In the genomic region with DNA sequence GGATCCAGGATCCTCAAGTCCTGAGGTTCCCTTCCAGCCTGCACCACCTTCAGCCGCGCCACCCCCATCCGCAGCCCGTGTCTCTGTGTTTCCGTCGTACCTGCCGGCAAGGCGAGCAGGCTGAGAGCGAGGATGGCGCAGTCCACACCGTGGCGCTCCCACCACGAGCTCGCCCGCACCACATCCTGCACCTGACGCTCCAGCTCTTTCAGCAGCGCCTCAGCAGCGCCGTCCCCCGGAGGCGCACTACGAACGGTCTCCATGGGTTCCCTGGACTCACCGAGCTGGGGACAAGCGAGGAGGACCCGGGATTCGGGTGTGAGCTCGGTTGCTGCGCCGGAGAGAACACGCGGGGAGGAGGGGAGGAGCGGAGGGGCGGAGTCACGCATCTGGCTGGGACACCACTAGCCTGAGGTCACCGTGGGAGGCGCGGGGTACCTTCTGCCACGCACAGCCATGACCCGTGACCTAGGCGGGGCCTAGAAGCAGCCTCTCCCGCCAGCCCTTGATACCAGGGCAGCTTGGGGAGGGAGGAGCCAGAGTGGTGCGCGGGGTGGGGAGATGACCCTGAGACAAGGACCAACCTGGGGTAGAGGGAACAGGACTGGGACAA, we compare ENCODE assay signal across 8 mouse cellular contexts. TPM values are rescaled to one million over a fixed set of nuclear protein-coding genes. Genes with fewer than 3 reads are reported as not detected.
DNase-seq lines count a peak whose midpoint lies in the region; ATAC-seq lines count a peak whose summit lies in the region.

A gene (minus strand): TSS at position 450 of the 613 bp plus-strand sequence.

- peak within 1 kb of the TSS; percentile 86 for H3K4me2 ChIP-seq in hindbrain, embryonic 14.5 days (replicated peaks)

- no peaks in the 10 kb centered on the region for H3K36me3 ChIP-seq in hindbrain, embryonic 14.5 days (replicated peaks; ENCODE audit: control insufficient read depth, insufficient read depth)

- 2% methylated on average over 44 of the region's 44 CpGs for WGBS in hindbrain, embryonic 14.5 days

- peak within 1 kb of the TSS; percentile 77 for H3K9ac ChIP-seq in hindbrain, embryonic 14.5 days

- peaks cover 11% of the 10 kb centered on the region; the same call in 1 of the 2 replicates for H3K27me3 ChIP-seq in hindbrain, embryonic 14.5 days (ENCODE audit: control insufficient read depth, insufficient read depth, low read length)

- peak; percentile 80 for ATAC-seq in hindbrain, embryonic 14.5 days (ENCODE audit: low FRiP score)

- peaks cover 6% of the 10 kb centered on the region for H3K4me1 ChIP-seq in hindbrain, embryonic 14.5 days (replicated peaks; ENCODE audit: control insufficient read depth, insufficient read depth, low read length)

- H3K4me3 ChIP-seq in hindbrain, embryonic 14.5 days (replicated peaks; ENCODE audit: low read length): peak within 1 kb of the TSS; percentile 49

- DNase-seq in WW6 (ENCODE audit: low read depth, low spot score): peak; percentile 71
- DNase-seq in cerebellum, adult 9-10 months: peak; percentile 93
- peak; percentile 59 to 76 for DNase-seq in frontal cortex, adult 2 months (ENCODE audit: extremely low spot score in 1 of 2, low spot score in 1 of 2)
- DNase-seq in hindbrain, embryonic 14.5 days (ENCODE audit: low spot score): peak; percentile 73
- peak; percentile 69 to 76 for DNase-seq in layer of hippocampus, postnatal 36 days
- peak; percentile 55 for DNase-seq in lung, postnatal 10 days
- DNase-seq in retina, postnatal 1 day: peak; percentile 83
- no peak for DNase-seq in spleen, adult 12 weeks (ENCODE audit: low spot score)

- peak within 1 kb of the TSS; percentile 53; the same call in 1 of the 2 replicates for H3K27ac ChIP-seq in hindbrain, embryonic 14.5 days

- H3K9me3 ChIP-seq in hindbrain, embryonic 14.5 days (ENCODE audit: control insufficient read depth, low read length): 0 out of 2 replicates have a peak, but pooled peaks cover 2% of the 10 kb centered on the region

RNA-seq across cellular contexts. Expression of the gene that starts here (rescaled TPM):
- polyA plus RNA-seq in frontal cortex, adult 2 months (2012; rRNA removed): 13.2 and 13.9 TPM in 2 replicates
- 1.4 and 1.5 TPM in 2 replicates for polyA plus RNA-seq in hindbrain, embryonic 14.5 days (2014; fragmentation: Nextera tagmentation; extraction: Ambion mirVana)
- total RNA-seq in layer of hippocampus, postnatal 36 days (2021): 10 to 100 TPM; 12.9 to 13.7 TPM
